Mouse (Mus musculus): ENCODE measurements around the gene Lhfpl2.

The Lhfpl2 gene

GRCm38 (mm10) chr13:94140446-94140845, 82.8 kb downstream of the Lhfpl2 start:
- no peak for DNase-seq (ENCODE audit: low read depth, low spot score)

GRCm38 (mm10) chr13:94143063-94143652, 85.6 kb downstream of the Lhfpl2 start:
- no peak for DNase-seq (ENCODE audit: low read depth, low spot score)

- DNase-seq (ENCODE audit: low read depth, low spot score): no peak
Measured at GRCm38 (mm10) chr13:94144451-94144850, 86.9 kb downstream of the Lhfpl2 start.

- peak; percentile 10 for DNase-seq (ENCODE audit: low read depth, low spot score)
Measured at GRCm38 (mm10) chr13:94147257-94147656, 89.7 kb downstream of the Lhfpl2 start.

- no peak for DNase-seq (ENCODE audit: low read depth, low spot score)
Measured at GRCm38 (mm10) chr13:94149006-94149405, 91.4 kb downstream of the Lhfpl2 start.

GRCm38 (mm10) chr13:94149781-94150180, 92.2 kb downstream of the Lhfpl2 start:
- no peak for DNase-seq (ENCODE audit: low read depth, low spot score)

GRCm38 (mm10) chr13:94151308-94151707, 93.7 kb downstream of the Lhfpl2 start:
- no peak for DNase-seq (ENCODE audit: low read depth, low spot score)

- no peak for DNase-seq (ENCODE audit: low read depth, low spot score)
Measured at GRCm38 (mm10) chr13:94152836-94153235, 95.2 kb downstream of the Lhfpl2 start.

- DNase-seq (ENCODE audit: low read depth, low spot score): no peak
Measured at GRCm38 (mm10) chr13:94153658-94154057, 96.1 kb downstream of the Lhfpl2 start.

- no peak for DNase-seq (ENCODE audit: low read depth, low spot score)
Measured at GRCm38 (mm10) chr13:94154512-94155296, 97.1 kb downstream of the Lhfpl2 start.

GRCm38 (mm10) chr13:94155657-94156429, 98.2 kb downstream of the Lhfpl2 start:
- DNase-seq (ENCODE audit: low read depth, low spot score): no peak

GRCm38 (mm10) chr13:94158864-94159477, 101.4 kb downstream of the Lhfpl2 start:
- no peak for DNase-seq (ENCODE audit: low read depth, low spot score)

GRCm38 (mm10) chr13:94159478-94160220, 102.1 kb downstream of the Lhfpl2 start:
- no peak for DNase-seq (ENCODE audit: low read depth, low spot score)

GRCm38 (mm10) chr13:94164501-94164900, 106.9 kb downstream of the Lhfpl2 start:
- DNase-seq (ENCODE audit: low read depth, low spot score): no peak

- no peak for DNase-seq (ENCODE audit: low read depth, low spot score)
Measured at GRCm38 (mm10) chr13:94168319-94168718, 110.7 kb downstream of the Lhfpl2 start.

- DNase-seq (ENCODE audit: low read depth, low spot score): no peak
Measured at GRCm38 (mm10) chr13:94169325-94169916, 111.8 kb downstream of the Lhfpl2 start.

GRCm38 (mm10) chr13:94171612-94172011, 114.0 kb downstream of the Lhfpl2 start:
- no peak for DNase-seq (ENCODE audit: low read depth, low spot score)

- no peak for DNase-seq (ENCODE audit: low read depth, low spot score)
Measured at GRCm38 (mm10) chr13:94172533-94173310, 115.1 kb downstream of the Lhfpl2 start.

- peak; percentile 29 for DNase-seq (ENCODE audit: low read depth, low spot score)
Measured at GRCm38 (mm10) chr13:94173633-94174576, 116.3 kb downstream of the Lhfpl2 start.

Measured in CD4-positive, CD25-positive, alpha-beta regulatory T cell, adult 2 months (primary cell).